21 mouse cellular contexts compared by ENCODE assay signal in the genomic region with DNA sequence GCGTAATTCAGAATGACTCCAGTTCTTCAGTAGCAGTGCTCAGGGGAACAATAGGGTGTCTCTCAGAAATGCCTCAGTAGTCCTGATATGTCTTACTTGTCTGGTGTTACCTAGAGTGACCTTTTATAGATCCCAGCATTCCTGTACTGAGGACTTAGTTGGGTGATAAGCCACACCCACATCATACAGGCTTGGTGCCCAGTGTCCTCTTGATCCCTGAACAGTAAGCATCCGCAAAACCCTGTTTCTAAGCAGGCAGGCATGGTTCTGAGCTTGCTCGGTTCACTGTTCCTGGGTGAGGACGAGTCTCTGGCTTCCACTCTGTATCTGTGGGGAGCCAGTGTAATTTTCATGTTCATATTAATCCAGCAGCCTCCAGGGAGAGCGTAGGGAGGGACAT.
"Had no signal": no experiment of that assay in that cellular context is flagged by ENCODE, and none has a peak within 500 bp of the region (broad histone marks: within the 10 kb centered on the region; RNA-seq: fewer than 3 reads in every experiment).

No protein-coding gene starts in this region.

- H3K4me1 ChIP-seq: intestine, embryonic 15.5 days; limb, embryonic 10.5 days; liver, embryonic 15.5 days; midbrain, embryonic 15.5 days; stomach, embryonic 15.5 days had no signal

- H3K4me2 ChIP-seq: intestine, embryonic 15.5 days; limb, embryonic 13.5 days; liver, embryonic 11.5 days; liver, embryonic 15.5 days; midbrain, embryonic 12.5 days; midbrain, embryonic 15.5 days; neural tube, embryonic 13.5 days; stomach, embryonic 15.5 days had no signal

- H3K27me3 ChIP-seq: intestine, embryonic 15.5 days; limb, embryonic 13.5 days; liver, embryonic 15.5 days; midbrain, embryonic 12.5 days; midbrain, embryonic 15.5 days; neural tube, embryonic 13.5 days; stomach, embryonic 15.5 days had no signal

- H3K9me3 ChIP-seq: intestine, embryonic 15.5 days; limb, embryonic 10.5 days; limb, embryonic 13.5 days; liver, embryonic 15.5 days; midbrain, embryonic 12.5 days; midbrain, embryonic 15.5 days; neural tube, embryonic 13.5 days; stomach, embryonic 15.5 days had no signal

- H3K4me3 ChIP-seq: intestine, embryonic 15.5 days; layer of hippocampus, adult 2 months; limb, embryonic 10.5 days; limb, embryonic 13.5 days; liver, embryonic 15.5 days; midbrain, embryonic 12.5 days; midbrain, embryonic 15.5 days; myocyte; neural tube, embryonic 13.5 days; stomach, embryonic 15.5 days had no signal

- H3K36me3 ChIP-seq: intestine, embryonic 15.5 days; limb, embryonic 10.5 days; limb, embryonic 13.5 days; liver, embryonic 15.5 days; midbrain, embryonic 15.5 days; stomach, embryonic 15.5 days had no signal

- H3K9ac ChIP-seq: intestine, embryonic 15.5 days; limb, embryonic 13.5 days; liver, embryonic 15.5 days; midbrain, embryonic 12.5 days; midbrain, embryonic 15.5 days; neural tube, embryonic 13.5 days; stomach, embryonic 15.5 days had no signal

- DNase-seq: layer of hippocampus, adult 9-11 months; lung, adult 2 months; lung, postnatal 14 days; lung, postnatal 4 days; retina, postnatal 1 day; right cerebral cortex, postnatal 25 days; spleen, adult 18-20 months; thymus, postnatal 25 days had no signal

- ATAC-seq: hindbrain, embryonic 16.5 days; intestine, embryonic 15.5 days; midbrain, embryonic 15.5 days had no signal

- H3K27ac ChIP-seq: intestine, embryonic 15.5 days; kidney, postnatal 0 days; layer of hippocampus, adult 2 months; limb, embryonic 10.5 days; limb, embryonic 13.5 days; liver, embryonic 15.5 days; midbrain, embryonic 12.5 days; midbrain, embryonic 15.5 days; neural tube, embryonic 13.5 days; stomach, embryonic 15.5 days had no signal
